Mouse (Mus musculus): ENCODE data around the gene Scrn2. TPM values are rescaled to one million over a fixed set of nuclear protein-coding genes. Genes with fewer than 3 reads are reported as not detected.

Gene Scrn2
- total RNA-seq, 4 experiments from 2014 or later = 4.3 to 6.9 (median 6.3) TPM

DNA sequence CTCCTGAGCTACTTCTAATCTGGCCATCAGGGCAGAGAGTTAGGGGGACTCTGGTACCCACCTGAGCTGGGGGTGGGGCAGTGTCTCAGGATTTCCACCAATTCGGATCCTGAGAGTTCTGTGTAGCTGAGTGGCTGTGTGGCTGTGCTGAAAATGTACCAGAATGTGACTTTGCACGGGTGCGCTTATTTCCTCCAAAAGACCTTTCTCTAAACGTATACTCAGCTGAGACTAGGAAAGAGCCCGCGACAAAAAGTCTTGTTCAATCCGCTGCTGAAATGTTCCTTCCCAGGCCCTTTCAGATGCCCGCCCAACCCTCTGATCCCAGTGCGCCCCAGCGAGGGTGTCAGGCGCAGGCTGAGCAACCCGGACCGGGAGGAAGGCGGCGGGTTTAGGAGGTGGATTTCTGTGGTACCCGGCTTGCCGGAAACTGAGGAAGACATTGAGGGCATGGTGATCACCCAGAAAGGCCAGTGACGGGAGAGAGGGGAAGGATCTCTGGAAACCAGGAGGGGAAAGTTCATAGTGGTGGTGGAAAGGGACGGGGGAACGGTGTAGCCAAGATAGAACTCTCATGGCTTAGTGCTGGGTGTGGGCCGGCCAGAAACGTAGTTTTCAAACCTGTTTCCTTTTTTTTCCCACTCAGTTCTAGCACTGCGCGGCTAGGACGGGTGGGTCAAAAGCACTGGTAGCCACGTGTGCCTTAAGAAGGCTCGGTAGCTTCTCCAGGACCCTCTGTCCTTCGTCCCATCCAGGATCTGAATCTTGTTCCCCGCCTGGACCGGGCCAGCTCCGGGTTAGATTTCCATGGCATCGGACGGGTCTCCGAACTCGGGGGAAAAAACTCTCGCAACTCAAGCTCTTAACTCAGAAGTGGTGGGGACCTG lies 11.8 kb upstream of the Scrn2 start:
- no peak for DNase-seq (ENCODE audit: low spot score in 2 of 2)

- DNase-seq (ENCODE audit: low spot score in 2 of 2) = no peak
Measured at GRCm38 (mm10) chr11:97018583-97019344, 11.0 kb upstream of the Scrn2 start.

DNA sequence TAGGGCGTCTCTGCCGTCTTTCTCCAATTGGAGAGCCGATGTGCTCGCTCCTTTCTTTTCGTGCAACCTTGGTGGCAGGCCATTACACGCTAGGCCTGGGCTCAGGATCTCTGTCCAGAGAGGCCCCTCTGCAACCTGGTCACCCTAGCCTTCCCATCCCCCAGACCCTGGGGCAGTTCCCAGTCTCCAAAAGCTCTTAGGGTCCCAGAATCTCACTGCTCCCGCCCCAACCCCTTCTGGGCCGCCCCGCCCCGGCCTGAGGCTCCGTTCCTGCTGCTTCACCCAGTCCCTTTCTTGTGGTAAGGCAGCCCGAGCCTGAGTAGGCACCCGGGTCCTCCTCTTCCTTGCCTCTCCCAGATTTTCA lies 10.4 kb upstream of the Scrn2 start:
- no peak for DNase-seq (ENCODE audit: low spot score in 2 of 2)

GRCm38 (mm10) chr11:97021121-97021765 lies 8.5 kb upstream of the Scrn2 start:
- no peak for DNase-seq (ENCODE audit: low spot score in 2 of 2)

DNA sequence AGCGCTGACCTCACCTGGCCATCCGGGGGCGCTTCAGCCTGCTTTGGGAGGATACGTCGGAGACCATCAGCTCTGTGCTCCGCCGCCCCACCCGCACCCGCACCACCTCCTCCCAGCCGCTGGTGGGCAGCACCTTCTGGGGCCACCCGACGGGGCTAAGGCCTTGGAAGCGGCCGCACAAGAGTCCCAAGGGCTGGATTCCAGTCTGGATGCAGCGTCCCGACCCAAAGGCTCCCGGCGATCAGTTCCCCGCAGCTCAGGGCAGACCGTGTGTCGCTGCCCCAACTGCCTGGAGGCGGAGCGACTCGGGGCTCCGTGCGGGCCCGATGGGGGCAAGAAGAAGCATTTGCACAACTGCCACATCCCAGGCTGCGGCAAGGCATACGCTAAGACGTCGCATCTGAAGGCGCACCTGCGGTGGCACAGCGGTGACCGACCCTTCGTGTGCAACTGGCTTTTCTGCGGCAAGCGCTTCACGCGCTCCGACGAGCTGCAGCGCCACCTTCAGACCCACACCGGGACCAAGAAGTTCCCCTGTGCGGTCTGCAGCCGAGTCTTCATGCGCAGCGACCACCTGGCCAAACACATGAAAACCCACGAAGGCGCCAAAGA lies 7.8 kb upstream of the Scrn2 start:
- DNase-seq (ENCODE audit: low spot score in 2 of 2) = peak in 1 of 2 experiments; percentile 53

DNA sequence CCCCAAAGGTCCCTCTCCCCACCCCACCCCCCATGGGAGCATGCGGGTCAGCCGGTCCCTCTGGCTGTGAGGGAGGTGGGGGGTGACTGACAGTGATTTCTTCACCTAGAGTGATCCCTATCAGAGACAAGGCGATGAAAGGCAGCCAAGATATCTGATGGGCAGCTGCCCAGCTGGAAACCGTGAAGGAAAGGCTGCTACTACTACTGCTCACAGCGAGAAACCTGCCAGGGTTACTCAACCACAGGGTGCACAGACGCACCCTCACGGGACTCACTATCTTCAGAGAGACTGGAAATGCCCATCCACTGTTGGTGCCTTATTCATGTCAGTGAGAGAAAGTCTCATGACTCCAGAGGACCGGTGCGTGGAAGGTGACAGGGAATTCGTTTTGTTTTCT lies 4.8 kb upstream of the Scrn2 start:
- DNase-seq (ENCODE audit: low spot score in 2 of 2) = no peak

DNA sequence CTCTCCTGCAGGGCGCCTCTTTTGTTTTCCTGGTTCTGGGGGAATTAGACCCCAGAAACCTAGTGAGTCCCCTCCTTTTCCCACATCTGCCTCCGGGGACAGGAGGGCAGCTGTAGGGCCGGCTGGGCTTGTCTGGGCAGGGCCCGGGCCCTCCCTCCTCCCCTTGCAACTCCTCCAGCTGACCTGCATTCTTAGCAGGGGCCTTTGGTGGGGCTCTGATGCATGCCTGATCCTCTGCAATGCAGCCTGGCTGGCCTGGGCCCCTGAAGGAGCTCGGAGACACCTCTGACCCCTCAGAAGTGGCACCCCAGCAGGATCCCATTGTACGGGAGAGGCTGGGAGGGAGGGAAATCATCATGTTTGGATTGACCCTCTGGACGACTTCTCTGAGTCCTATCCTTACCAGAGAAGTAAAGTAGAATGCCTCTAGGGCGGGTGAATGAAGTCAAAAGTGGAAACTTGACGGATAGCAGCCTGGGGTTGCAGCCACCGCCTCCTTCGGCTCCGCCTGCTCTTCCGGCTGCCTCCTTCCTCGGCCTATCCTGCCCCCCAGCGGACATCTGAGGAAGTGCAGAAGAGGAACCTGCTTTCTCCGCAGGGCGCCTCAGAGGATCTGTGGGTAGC lies 3.9 kb upstream of the Scrn2 start:
- DNase-seq (ENCODE audit: low spot score in 2 of 2) = peak; percentile 61 to 83

DNA sequence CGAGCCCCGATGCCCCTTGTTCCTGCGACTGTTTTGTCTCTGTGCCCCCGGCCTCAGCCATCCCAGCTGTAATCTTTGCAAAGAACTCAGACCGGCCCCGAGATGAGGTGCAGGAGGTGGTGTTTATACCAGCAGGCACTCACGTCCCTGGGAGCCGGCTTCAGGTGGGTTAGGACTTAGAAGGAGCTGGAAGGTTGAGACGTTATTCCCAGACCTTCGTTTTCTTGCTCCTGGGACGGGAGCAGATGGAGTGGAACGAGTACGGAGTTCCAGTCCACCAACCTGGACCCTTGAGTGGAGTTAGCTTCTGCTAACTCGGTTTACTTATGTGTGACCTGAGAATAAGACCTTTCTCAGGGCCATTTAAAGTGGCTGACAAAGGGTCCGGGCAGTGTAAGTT lies 688 bp downstream of the Scrn2 start:
- no peak for DNase-seq (ENCODE audit: low spot score in 2 of 2)

GRCm38 (mm10) chr11:97031977-97032376 lies 2.2 kb downstream of the Scrn2 start:
- DNase-seq (ENCODE audit: low spot score in 2 of 2) = no peak

DNA sequence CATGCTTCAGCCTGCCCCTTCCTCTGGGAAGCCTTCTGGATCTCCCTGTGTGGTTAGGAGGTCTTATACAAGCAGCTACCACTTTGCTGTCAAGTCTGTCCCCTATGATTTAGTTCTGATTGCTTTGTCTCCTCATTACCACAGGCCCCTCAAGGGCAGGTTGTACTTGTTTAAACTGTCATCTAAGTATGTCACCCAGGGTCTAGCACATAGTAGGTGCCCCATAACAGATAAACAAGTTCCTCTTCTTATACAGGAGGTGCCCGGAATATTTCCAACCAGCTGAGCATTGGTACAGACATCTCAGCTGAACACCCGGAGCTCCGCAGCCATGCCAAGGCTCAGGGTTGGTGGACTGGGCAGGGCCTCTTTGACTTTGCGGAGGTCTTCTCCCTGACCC lies 2.8 kb downstream of the Scrn2 start:
- DNase-seq (ENCODE audit: low spot score in 2 of 2) = no peak

GRCm38 (mm10) chr11:97033781-97034180 lies 4.0 kb downstream of the Scrn2 start:
- DNase-seq (ENCODE audit: low spot score in 2 of 2) = no peak

DNA sequence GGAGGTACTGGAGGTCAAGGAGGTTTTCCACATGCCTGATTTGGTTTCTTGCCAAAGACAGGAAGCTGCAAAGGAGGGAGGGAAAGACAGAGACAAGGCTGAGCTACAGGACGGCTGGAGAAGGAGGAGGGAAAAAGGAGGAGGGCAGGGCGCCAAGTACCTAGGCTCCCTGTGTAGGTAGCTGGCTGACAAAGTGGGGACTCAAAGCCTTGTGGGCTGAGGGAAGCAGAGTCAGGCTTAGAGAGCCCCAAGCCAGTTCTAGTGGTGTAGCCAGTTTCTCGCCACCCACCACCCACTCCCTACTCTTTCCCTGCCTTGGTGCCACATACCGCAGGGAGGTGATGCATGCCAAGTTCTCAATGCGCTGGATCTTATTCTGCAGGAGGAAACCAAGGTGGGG lies 6.4 kb downstream of the Scrn2 start:
- no peak for DNase-seq (ENCODE audit: low spot score in 2 of 2)

- DNase-seq (ENCODE audit: low spot score in 2 of 2) = no peak
Measured at GRCm38 (mm10) chr11:97038881-97039280, 9.1 kb downstream of the Scrn2 start.

- DNase-seq (ENCODE audit: low spot score in 2 of 2) = no peak
Measured at GRCm38 (mm10) chr11:97040301-97041021, 10.7 kb downstream of the Scrn2 start.

GRCm38 (mm10) chr11:97041022-97041899 lies 11.5 kb downstream of the Scrn2 start, which contains the start of the genes Lrrc46 and Mrpl10:
Gene Lrrc46 (minus strand): TSS chr11:97041407.
Gene Mrpl10 (plus strand): TSS chr11:97041560.
- peak; percentile 75 to 81 for DNase-seq (ENCODE audit: low spot score in 2 of 2)

DNA sequence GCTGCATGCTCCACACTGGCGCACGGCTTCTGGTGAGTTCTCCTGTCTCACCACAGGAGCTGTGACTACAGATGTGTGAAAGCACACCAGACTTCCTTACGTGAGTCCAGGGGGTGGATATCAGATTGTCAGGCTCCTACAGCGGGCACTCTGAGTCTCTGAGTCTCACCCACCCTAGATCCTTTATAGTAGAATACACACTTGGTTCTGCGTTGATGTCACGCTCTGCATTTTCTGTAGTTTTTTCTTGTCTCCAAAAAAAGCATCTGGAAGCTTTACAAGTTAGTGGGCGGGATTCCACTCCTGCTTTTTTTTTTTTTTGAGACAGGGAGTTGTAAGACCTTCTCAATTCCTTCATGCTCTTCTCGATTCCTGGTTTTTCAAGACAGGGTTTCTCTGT lies 15.2 kb downstream of the Scrn2 start:
- DNase-seq (ENCODE audit: low spot score in 2 of 2) = no peak

GRCm38 (mm10) chr11:97045861-97046260 lies 16.1 kb downstream of the Scrn2 start:
- DNase-seq (ENCODE audit: low spot score in 2 of 2) = no peak

DNA sequence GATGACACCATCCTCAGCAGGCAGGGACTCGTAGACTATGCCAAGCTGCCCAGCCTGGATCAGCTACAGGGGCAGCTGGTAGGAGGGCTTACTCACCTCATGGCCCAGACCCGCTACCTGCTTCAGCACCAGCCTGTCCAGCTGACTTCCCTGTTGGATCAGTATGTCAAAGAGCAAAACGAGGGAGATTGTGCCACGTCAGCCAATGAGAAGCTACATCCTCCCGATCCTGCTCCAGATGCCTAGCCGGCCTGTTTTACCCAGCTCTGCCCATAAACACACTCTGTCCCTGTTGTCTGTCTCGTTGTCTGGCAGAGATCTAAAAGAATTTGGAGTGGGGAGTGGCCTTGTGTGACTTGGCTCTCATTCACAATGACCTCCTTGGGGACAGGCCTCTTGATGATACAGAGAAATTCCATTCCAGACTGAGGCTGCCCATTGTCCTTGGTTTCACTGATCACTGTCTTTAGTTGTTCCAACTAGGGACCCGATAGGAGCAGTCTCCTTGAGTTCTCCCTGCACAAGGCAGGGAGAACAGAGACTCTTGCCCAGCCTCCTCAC lies 18.4 kb downstream of the Scrn2 start:
- DNase-seq (ENCODE audit: low spot score in 2 of 2) = no peak

DNA sequence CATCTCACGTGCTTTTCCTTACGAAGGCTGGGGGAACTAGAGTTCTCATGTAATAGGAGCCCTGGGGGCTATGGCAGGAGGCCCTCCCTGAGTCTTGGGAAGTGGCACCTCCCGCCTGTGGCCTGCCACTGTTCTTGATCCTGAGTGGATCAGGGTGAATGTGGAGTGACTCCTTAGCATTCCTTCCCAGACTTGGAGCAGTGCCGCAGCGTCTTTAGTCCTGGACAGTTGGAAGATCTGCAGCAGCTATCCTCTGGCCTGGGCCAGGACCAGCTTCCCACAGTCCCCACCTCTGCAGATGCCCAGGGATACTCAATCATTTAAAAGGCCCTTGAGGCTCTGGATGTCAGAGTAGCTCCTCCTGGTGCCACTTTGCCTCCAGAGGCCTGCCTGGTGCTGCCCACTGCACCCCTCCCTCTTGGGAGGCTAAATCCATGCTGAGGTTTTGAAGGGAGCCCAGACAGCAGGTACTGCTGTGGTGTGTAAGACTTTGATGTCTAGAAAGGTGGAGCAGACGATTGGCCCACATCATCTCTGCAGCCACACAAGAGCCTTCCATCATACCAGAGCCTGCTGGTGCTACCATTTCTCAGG lies 19.9 kb downstream of the Scrn2 start:
- DNase-seq (ENCODE audit: low spot score in 2 of 2) = no peak

Measured in layer of hippocampus, adult 8-10 months (tissue).